Mouse (Mus musculus) erythroblast, embryonic 14.5 days (primary cell): Measurements from ENCODE around the gene Actr2.

ENCODE experiments used
- GATA1 ChIP-seq: IDR thresholded peaks from 2 replicates; pipeline ENCODE4 v1.6.1; 2012; ENCODE audit warnings: low read length, inconsistent platforms, mixed read lengths
- TAL1 ChIP-seq: IDR thresholded peaks from 3 replicates; pipeline ENCODE4 v1.6.1; 2012; ENCODE audit warnings: low read length, inconsistent platforms, mixed read lengths

DNA sequence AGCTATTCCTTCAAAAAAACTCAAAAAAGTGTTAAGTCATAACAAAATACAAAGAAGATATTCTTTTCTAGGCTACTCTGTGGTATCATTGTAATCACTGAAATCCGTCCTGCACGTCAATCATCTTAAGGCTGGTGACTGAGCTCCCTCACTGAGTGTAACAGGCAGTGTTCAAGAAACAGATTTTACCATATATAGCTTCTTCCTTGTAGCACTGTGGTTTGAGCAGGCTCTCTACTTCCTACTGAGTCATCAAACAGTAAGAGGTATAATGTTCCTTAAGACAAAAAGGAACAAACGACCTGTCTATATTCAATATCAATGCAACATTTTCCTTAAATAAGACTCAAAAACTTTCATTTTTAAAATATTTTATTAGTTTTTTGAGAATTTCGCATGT is 5.0 kb downstream of the Actr2 start:
- TF ChIP-seq GATA1 (no peak), TAL1 (no peak)
